Mouse (Mus musculus) left cerebral cortex, adult 18-20 months (tissue): ENCODE measurements around the gene Hadh. TPM values are rescaled to one million over a fixed set of nuclear protein-coding genes. Genes with fewer than 3 reads are reported as not detected.
A peak's percentile ranks its signal among the peaks of the same experiment; 100 is the strongest.

Experiments used
- DNase-seq, 2 experiments: peaks; one replicate each; pipeline ENCODE4 v3.0.0; 2021 to 2022; ENCODE audit warnings: low spot score in 2 of 2, mixed read lengths in 1 of 2
- total RNA-seq, 2 experiments: library from RNA; stranded (reverse); gene quantifications; 2 replicates each; pipeline ENCODE4 v1.2.3; 2021

Gene Hadh
- total RNA-seq, 2 experiments from 2014 or later = 18.7 to 20.3 TPM

DNA sequence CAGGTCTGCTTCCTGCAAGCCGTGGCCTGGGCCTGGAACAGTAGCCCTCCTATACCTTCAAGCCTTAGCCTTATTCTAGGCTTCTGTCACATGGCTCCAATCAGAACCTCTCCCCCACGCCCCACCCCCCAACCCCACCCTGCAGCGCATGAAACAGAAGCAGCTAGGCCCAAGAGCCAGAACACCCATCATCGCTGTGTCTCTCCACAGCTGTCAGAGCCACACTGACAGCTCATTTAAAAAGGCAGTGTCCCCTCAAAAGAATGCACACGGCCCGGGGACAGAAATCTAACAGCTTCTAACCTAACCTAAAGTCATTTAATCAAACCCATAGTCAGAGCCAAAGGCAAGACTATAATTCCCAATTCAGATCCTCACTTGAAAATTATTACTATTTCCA, 34.8 kb downstream of the Hadh start:
- DNase-seq = no peak

DNA sequence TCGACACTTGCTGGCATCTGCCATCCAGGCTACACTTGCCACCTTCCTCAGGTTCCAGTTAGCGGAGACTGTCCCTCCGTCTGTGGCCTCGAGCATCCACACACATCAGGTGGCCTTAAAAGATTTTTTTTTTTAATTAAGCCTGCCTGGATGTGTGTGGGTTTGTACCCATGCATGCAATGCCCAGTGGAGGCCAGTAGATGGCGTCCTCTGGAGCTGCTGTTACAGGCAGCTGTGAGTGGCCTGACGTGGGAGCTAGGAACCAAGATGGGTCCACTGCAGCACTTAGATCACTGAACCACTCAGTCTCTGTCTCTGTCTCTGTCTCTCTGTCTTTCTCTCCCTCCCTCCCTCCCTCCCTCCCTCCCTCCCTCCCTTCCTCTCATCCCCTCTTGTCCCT, 43.8 kb downstream of the Hadh start:
- DNase-seq = no peak

DNA sequence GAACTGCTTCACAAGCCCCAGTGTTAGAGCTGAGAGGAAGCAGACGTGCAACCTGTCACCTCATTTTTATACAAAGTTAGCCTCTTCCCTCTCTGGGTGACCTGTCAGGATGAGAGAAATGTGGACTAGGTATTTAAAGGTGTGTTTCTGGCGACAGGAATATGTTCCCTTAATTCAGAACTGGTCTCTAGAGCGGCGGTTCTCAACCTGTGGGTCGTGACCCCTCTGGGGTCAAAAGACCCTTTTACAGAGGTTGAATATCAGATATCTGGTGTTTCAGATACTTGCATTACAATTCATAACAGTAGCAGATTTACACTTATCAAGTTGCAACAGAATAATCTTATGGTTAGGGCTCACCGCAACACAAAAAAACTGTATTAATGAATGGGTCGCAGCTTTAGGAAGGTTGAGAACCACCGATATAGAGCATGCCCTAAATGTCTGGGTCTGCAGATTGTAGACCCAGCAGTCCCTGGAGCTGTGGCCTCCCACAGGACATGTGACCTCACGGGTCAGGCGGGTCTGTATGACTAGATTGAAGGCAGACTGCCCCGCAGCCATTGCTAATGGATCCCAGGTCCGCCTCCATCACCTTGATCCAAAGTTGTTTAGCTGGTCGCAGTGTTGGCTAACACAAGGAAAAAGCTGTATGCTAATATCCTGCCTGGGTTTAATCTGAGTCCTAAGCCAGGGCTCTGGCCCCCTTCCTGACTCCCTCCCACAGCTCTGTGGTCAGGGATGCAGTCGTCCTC, 53.1 kb downstream of the Hadh start:
- DNase-seq = no peak

DNA sequence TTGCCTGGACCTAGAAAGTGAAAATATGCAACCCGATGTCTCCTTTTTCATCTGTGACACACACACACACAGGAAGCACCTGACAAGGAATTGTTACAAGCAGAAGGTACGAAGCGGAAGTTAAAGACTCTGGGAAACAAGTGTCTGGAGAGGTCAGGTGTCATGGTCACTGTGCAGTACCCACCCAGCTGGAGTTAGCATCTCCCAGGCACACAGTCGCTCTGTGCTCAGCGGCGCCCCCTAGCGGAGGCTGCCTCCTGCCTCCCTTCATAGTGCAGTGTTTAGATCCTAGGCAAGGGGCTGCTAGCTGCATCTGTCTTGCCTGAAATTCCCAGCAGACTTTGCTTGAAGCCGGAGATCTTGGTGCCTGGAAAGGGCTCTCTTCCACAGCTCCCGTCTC, 57.1 kb downstream of the Hadh start:
- DNase-seq = peak; percentile 23 to 29

DNA sequence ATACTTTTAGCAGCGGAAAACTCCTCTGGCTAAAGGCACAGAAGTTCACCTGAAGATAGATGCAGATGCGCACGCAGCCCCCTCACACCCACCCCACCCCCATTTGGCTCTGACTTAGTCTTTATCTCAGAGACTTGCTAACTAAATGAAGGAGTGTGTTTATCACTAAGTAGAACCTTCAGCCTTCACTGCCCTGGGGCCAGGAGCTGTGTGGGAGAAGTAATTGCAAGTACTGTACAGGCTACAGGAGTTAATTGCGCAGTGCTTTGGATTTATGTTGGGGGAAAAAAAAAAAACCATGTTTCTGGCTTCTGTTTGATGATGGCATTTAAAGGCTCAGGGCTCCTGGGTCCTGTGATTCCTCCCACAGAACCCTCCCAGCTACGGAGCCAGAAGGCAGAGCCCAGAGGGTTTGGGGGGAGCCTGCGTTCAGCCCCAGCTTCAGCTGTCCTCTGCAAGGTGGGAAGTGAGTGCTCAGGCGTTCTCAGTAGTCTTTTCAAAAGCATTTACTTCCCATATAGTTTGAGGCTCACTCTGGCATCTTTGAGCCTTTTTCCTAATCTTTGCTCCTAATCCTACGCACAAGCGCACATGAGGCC, 57.7 kb downstream of the Hadh start:
- no peak for DNase-seq

DNA sequence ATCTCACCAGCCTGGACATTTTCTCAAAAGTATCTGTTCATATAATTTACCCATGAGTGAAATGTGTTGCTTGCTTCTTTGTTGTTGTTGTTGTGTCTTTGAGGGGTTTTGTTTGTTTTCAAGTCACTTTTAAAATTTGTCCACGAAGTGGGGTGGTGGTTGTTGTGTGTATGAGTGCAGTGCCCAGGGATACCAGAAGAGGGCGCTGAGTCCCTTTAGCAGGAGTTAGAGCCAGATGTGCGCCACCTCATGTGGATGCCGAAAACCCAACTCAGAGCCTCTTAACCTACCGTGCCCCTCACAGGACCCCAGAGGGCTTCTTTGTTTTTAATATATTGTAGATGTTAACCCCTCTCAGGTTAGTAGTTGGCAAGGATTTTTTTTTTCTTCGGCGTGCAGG, 59.7 kb downstream of the Hadh start:
- no peak for DNase-seq

DNA sequence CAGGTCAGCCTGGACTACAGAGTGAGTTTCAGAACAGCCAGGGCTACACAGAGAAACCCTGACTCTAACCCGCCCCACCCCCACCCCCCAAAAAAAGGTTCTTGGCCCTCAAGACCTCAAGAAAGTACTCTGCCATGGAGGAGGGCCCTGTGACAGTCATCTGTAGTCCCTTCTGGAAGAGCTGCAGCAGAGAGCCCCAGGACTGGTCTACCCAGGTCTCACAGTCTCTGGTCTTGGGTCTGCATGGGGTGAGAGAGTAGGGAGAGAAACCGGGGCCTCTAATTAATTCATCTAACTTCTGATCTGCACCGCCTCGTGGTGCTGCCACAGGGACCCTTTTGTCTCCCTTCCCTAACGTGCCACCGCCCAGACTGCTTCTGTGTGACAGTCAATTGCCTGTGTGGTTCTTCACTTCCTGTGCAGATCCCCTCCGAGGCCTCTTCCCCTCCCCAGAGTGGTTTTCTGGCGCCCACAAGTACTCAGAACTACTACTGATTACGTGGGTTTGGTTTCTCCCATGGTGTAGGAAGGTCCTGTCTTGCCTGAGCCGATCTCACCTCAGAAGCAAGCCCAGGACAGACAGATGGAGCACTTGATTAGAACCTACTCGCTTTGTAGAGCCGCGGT, 63.5 kb downstream of the Hadh start:
- no peak for DNase-seq

DNA sequence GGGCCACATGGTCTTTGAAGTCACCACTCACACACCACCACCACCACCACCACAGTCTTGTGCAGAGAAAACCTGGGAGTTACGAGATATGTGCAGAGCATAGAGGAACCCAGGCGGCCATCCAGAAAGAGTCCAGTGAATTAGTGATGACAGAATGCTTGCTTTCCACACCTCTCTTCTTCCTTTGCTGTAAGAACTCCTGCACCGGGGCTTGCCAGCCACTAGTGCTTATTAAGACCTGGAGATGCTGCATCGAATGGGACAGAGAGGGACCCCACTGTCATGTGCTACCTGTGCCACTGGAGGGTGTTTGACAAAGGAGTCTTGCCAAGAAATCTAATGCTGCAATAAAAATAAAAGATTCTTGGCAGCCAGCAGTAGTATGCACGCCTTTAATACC, 64.1 kb downstream of the Hadh start:
- DNase-seq = no peak

DNA sequence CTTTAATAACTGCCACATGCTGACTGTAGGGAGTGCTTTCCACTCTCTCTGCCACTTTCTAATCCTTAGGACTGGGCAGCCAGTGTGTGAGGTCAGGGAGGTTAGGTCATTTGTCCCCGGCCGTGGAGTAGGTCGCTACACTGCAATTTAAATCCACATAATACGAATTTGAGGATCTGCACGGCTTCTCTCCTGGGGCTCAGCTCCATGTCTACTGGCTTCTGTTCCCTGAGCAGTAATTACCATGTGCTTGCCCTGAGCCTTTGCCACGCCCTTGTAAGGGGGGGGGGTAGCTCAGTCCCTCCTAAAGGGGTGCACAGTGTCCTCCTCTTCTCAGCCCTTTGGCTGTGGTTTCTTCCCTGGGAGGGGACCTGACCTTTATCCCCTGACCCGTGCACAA, 69.6 kb downstream of the Hadh start:
- DNase-seq = no peak

DNA sequence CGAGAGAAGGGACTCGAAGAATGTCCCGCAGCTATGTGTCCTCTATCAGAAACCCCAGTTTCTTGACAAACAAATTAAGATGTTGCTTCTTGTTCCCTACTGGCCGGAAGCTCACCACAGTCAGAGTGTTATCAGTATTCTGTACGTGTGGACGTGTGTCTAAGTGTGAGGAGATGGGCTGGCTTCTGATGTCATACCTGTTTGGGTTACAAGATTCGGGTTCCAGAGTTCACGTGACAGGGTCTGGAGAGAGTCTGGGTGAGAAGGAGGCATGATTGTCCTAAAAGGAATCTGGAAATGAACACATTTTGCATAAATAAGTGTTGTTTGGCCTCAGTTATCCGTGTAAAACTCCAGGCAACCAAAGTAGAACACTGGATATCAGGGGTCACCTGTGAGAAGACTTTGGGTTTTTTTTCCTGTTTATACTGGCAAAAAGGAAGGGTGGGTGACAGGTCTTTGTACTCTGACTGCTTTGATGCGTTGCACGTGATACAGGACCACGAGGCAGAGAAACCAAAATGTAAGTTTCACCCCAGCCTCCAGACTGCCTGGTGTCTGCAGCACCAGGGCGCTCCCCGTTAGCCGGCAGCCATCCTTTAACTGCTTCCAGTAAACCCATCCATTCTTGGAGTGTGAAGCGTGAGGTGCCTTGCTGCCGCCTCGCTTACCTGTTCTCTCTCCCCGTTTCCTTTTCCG, 72.2 kb downstream of the Hadh start:
- no peak for DNase-seq

DNA sequence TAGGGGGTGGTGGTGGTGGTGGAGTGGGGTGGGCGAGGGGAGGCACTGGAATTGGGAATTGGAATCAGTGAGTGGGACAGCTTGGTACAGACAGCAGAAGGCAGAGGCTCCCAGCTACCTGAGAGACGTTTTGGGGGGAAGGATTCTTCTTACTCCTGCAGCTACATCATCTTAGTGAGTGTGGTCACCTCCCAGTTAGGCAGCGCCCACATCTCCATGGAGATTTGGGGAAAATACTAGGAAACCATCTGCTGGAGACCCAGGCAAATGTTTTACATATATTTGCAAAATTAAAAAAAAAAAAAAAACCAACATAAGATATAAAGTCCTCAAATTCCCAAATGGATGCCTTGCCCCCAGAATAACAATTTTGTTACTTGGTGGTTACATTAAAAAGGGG, 72.9 kb downstream of the Hadh start:
- DNase-seq = no peak

DNA sequence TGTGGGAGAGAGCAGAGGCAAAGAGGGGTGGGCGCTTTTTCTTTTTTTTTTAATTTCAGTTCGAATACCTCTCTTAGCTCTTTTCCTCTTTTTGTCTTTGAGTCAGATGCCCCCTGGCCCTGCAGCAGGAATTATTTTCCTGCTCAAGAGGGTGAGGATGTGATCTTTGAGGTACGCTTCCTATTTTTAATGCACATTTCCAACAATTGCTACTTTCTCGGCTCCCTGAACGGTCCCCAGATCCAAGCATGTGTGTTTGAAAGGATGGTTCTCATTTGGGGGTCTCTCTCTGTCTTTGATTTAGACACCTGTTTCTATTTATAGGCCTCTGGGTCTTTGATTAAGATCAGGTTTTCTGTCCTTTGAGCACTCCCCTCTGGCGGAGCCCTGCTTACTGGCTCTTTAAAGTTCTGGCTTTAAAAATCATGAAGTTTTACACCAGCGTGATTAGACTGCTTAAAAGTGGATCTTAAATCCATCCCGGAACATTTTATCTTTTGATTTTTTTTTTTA, 75.3 kb downstream of the Hadh start:
- DNase-seq = no peak

DNA sequence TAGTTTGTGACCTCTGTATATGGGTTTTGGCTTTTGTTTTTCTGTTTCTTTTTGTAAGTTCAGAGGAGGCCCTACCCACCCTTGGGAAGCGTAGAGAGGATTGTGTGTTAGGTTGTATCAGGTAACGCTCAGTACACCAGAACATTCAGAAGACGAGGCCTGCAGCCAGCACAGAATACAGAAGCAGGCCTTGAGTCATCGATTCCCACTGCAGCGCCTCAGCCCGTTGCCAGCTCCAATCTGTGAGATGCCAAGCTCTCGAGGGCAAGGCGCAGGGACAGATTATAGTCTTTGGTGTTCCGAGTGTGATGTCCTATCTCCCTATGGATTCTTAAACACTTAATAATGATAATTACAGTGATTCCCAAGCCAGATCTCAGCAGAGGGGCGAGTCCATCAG, 75.9 kb downstream of the Hadh start:
- DNase-seq = no peak

DNA sequence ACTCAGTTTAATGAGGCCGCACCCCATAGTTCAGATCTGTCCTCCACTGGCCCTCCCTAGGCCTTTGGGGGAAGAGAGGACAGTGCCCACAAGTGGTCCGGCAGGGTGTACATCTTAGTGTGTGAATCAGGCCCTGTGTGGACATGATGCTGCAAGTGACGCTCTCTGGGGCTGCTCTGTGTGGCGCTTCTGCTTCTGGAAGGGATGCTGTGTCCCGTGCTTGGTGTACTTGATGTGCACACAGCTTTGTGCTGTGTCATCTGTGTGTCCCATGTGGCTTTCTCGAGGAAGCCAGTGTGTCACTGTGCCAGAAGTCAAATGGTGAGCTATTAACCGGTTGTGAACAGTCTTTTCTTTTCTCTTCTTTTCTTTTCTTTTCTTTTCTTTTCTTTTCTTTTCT, 80.4 kb downstream of the Hadh start:
- no peak for DNase-seq

DNA sequence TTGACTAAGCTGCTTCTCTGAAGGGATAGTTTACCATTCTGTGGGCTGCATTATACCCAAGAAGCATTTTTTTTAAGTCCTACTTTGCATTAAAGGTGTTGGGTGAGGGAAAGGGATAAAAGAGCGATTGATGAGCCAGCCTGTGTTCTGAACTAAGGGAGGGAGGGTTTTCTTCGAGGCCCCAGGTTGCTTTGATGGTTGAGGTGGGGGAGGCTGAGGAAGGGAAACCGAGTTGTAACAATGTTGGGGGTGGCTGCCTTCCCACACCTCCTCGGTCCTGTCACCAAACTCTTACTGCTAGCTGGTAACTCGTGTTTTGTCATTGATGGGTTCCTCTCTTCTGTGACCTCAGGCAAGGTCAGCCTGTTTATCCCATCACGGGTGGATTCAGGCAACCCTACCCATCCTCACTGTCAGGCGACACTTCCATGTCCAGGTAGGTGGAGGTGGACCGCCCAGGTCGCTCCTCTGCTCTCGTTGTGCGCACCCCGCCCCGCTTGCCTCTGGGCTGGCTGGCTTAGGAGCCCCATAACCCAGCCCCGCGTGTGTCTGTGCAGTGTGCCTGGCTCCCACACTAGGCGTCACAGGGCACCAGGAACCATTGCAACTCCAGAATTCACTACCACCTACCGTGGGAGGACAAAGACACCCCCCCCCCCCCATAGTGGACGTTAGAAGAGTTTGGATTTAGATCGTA, 81.1 kb downstream of the Hadh start:
- DNase-seq = no peak

DNA sequence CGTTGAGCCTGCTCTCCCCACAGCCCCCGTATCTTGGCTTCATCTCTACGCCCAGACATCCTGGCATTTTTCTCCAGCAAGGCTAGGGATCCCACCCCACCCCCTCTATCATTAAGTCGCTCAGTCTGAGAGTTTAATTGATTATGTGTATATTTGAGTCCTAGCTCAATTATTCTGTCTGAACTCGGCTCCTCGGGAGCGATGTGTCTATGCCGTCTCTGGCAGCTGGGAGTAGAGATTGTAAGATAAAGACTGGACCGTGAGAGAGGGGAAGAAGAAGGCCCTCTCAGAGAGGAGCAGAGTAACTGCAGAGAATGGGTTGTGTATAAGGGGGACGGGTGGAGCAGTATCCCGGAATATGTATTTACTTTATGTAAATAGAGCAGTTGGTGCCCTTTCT, 81.7 kb downstream of the Hadh start:
- no peak for DNase-seq

DNA sequence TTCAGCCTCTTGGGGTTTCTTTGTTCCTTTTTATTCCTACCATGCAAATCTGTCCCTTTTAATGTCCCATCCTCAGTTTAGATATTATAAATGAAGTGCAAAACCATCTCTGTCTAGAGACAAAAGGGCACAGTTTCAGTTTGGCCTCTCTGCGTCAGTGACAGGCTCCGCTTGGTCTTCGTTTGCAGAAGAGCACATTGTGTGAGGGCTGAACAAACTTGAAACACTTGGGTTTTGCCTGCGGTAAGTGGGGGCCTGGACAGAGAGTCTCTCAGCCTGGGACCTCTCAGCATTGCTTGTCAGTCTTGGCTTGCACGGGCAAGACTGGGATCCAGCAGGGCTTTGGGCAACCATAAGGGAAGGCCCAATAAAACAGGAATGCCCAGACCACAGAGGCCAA, 85.7 kb downstream of the Hadh start:
- no peak for DNase-seq
